Mouse (Mus musculus): Measurements from ENCODE around the gene Kifc3.

GRCm38 (mm10) chr8:95084744-95085431 is 117.7 kb downstream of the Kifc3 start:
- TF ChIP-seq POLR2A (IDR thresholded peaks at IDR 0.05; ENCODE audit: low read depth, low read length) (no peak), CTCF (IDR thresholded peaks at IDR 0.05; ENCODE audit: borderline replicate concordance, insufficient read depth, low read length) (no peak)
